Mouse (Mus musculus) liver, embryonic 15.5 days (tissue): Measurements from ENCODE around the gene Gadd45b. TPM values are rescaled to one million over a fixed set of nuclear protein-coding genes. Genes with fewer than 3 reads are reported as not detected.

Source experiments
- ATAC-seq: fragments of 200-750 bp; cut with Nextera tagmentation; 2 replicates; pipeline ENCODE4 v1.8.0; 2017; ENCODE audit warnings: moderate number of reproducible peaks, mild to moderate bottlenecking, moderate library complexity; ENCODE audit not compliant: insufficient read depth
- H3K27ac ChIP-seq: fragments of 300-500 bp; sonication (generic); replicated peaks from 2 replicates; pipeline ENCODE4 v1.5.1; 2015; ENCODE audit warnings: mild to moderate bottlenecking, inconsistent platforms
- H3K27me3 ChIP-seq: fragments of 300-500 bp; sonication (generic); 2 replicates; pipeline ENCODE4 v1.6.1; 2015; ENCODE audit warnings: mild to moderate bottlenecking, inconsistent platforms
- H3K36me3 ChIP-seq: fragments of 300-500 bp; sonication (generic); replicated peaks from 2 replicates; pipeline ENCODE4 v1.6.1; 2015; ENCODE audit warnings: moderate library complexity, mild to moderate bottlenecking, inconsistent platforms
- H3K4me1 ChIP-seq: fragments of 300-500 bp; sonication (generic); replicated peaks from 2 replicates; pipeline ENCODE4 v1.6.1; 2015; ENCODE audit warnings: inconsistent platforms
- H3K4me2 ChIP-seq: fragments of 300-500 bp; sonication (generic); 2 replicates; pipeline ENCODE4 v1.6.1; 2015; ENCODE audit warnings: moderate library complexity, mild to moderate bottlenecking, inconsistent platforms
- H3K4me3 ChIP-seq: fragments of 300-500 bp; sonication (generic); replicated peaks from 2 replicates; pipeline ENCODE4 v1.5.1; 2015; ENCODE audit warnings: mild to moderate bottlenecking, inconsistent platforms
- H3K9ac ChIP-seq: fragments of 300-500 bp; sonication (generic); 2 replicates; pipeline ENCODE4 v1.6.1; 2015; ENCODE audit warnings: moderate library complexity, mild to moderate bottlenecking, inconsistent platforms
- H3K9me3 ChIP-seq: fragments of 300-500 bp; sonication (generic); replicated peaks from 2 replicates; pipeline ENCODE4 v1.6.1; 2016; ENCODE audit warnings: inconsistent platforms
- WGBS: fragments of 180-500 bp; shearing (Covaris S2); methylation state at CpG from one replicate; pipeline ENCODE4 v1.1.7; 2015; ENCODE audit warnings: mixed read lengths; ENCODE audit not compliant: insufficient replicate concordance; 5-methylcytosine and 5-hydroxymethylcytosine counted together
- polyA plus RNA-seq: library from polyadenylated mRNA; unstranded; fragments of >200 nt; fragmentation: Nextera tagmentation; extraction: Ambion mirVana; gene quantifications from 2 replicates; pipeline ENCODE4 v1.2.1, GENCODE M21; 2015

The Gadd45b gene
- polyA plus RNA-seq, 1 experiment from 2014 or later: 4.0 TPM

DNA sequence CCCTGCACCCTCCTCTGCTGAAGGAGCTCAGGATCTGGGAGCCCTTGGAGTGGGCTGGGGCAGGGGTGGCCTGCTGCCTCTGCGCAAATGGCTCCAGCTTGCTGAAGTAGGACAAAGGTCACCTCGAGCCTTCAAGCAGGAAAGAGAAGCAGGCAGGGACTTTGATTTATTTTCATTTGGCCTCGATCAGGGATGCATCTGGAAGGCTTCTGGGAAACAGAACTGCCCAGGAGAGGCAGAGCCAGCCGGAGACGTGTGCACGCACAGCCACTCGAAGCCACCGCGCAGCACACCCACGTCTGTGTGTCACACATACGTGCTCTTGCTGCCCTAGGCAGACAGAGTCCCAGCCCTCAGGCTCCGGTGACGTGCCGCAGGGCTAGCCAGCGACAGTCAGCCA is 41.7 kb downstream of the Gadd45b start:
- no peak overlapping the region for H3K9ac ChIP-seq
- no peak overlapping the region for H3K4me2 ChIP-seq
- H3K4me3 ChIP-seq: no peak overlapping the region
- no peak overlapping the region for H3K27ac ChIP-seq
- no peak for ATAC-seq
- no peaks in the 10 kb centered on the region for H3K9me3 ChIP-seq
- H3K27me3 ChIP-seq: no peaks in the 10 kb centered on the region
- 69% methylated on average over 15 of the region's 15 CpGs for WGBS
- no peaks in the 10 kb centered on the region for H3K36me3 ChIP-seq
- H3K4me1 ChIP-seq: peaks cover 23% of the 10 kb centered on the region

DNA sequence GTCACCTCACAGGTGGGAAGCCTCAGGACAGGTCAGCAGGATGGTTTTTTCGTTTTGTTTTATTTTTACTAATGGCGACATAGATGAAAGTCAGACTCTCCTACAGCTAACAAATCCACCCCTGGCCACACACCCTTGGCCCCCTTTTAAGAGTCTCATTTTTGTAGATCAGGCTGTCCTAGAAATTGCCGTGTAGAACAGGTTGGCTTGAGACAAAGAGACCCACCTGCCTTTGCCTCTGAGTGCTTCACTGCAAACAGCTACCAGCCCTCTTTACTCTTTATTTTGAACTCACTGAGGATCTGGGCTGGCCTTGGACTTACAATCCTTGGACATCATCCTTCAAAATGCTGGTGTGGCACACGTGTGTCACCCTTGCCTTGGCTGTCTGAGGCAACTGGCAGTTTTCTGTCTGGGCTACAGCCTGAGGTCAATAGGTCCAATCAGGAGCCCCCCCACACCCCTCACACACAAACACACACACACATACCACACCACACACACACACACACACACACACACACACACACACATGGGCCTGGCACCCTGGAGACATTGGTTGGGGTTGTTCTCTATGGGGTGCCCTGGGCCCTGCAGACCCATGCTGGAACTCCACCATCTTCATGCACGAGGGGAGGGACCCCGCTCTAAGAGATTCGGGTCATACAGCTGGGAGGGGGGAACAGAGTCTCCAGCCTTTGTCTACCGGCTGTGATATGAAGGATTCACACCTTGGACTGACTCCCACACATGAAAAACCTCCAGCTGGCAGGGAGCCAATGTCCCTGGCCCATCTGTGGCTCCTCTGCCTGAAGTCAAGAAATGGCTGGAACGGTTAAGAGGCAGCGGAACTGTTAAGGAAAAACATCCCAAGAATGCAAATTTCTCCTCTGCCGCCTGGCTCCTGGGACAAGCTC is 42.5 kb downstream of the Gadd45b start:
- peaks cover 19% of the 10 kb centered on the region for H3K4me1 ChIP-seq
- no peaks in the 10 kb centered on the region for H3K27me3 ChIP-seq
- no peak for ATAC-seq
- H3K4me3 ChIP-seq: no peak overlapping the region
- no peaks in the 10 kb centered on the region for H3K9me3 ChIP-seq
- H3K27ac ChIP-seq: no peak overlapping the region
- 53% methylated on average over 11 of the region's 11 CpGs for WGBS
- no peak overlapping the region for H3K9ac ChIP-seq
- H3K4me2 ChIP-seq: no peak overlapping the region
- H3K36me3 ChIP-seq: no peaks in the 10 kb centered on the region

DNA sequence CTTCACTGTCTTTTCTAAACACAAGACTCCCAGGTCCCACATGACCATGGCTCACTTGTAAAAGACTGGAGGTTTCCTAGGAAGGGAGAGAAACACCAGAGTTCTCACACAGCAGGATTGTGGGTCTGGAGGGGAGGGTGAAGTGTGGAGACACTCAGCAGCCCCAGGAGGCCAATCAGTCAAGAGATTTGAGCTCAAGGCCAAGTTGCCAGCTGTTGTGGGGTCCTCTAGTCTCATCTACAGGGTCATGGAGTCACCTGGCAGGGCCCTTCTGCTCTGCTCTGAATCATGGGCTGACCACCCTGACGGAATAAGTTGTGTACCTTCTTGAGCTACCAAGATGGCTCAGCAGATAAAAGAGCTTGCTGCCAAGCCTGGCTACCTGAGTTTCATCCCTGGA is 43.8 kb downstream of the Gadd45b start:
- no peak overlapping the region for H3K4me2 ChIP-seq
- WGBS: 40% methylated on average over 1 of the region's 1 CpGs
- no peak overlapping the region for H3K9ac ChIP-seq
- H3K27me3 ChIP-seq: no peaks in the 10 kb centered on the region
- H3K9me3 ChIP-seq: no peaks in the 10 kb centered on the region
- ATAC-seq: no peak
- peaks cover 16% of the 10 kb centered on the region for H3K4me1 ChIP-seq
- H3K27ac ChIP-seq: no peak overlapping the region
- no peaks in the 10 kb centered on the region for H3K36me3 ChIP-seq
- H3K4me3 ChIP-seq: no peak overlapping the region

DNA sequence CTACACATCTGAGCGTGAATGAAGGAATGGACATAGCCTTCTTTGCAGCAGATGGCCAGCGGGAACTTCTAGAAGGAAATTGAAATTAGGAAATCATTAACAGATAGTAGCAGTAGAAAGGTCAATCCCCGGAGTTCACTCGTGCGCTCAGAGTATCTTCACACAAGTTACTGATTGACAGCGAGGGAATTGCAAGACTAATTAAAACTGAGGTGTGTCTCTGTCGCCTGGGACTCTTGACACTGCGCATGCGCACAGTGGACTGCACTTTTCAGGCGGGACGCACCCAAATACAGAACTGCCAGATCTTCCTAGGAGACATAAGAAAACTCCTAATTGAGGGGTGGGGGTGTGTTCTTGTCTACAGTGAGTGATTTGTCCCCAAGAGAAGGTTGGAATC is 45.6 kb downstream of the Gadd45b start:
- Histone ChIP-seq H3K27ac (no peak overlapping the region), H3K4me3 (no peak overlapping the region), H3K4me2 (no peak overlapping the region), H3K36me3 (no peaks in the 10 kb centered on the region), H3K9ac (no peak overlapping the region), H3K4me1 (peaks cover 16% of the 10 kb centered on the region), H3K27me3 (no peaks in the 10 kb centered on the region), H3K9me3 (no peaks in the 10 kb centered on the region)
- WGBS: 66% methylated on average over 11 of the region's 11 CpGs
- no peak for ATAC-seq

DNA sequence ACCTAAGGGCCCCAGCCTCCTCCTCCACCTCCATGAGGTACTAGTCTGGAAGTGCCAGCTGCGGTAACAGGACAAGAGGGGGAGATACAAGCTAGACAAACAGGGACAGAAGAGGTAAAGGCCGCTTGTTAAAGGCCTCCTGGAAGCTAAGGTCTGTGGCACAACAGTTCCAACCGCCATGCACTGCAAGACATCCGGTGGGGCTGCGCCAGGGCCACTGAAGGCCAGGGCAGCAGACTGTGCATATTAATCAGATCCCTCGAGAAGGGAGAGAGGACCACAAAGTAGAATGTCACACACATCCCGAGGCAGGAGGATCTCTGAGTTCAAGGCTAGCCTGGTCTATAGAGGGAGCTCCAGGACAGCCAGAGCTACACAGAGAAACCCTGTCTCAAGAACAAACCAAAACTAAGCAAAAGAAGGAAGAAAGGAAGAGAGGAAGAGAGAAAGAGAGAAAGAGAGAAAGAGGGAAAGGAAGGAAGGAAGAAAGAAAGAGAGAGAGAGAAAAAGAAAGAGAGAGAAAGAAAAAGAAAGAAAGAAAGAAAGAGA is 51.8 kb downstream of the Gadd45b start:
- Histone ChIP-seq H3K36me3 (no peaks in the 10 kb centered on the region), H3K4me2 (no peak overlapping the region), H3K9me3 (no peaks in the 10 kb centered on the region), H3K4me1 (peaks cover 15% of the 10 kb centered on the region), H3K9ac (no peak overlapping the region), H3K27me3 (peaks cover 36% of the 10 kb centered on the region), H3K4me3 (no peak overlapping the region), H3K27ac (no peak overlapping the region)
- no peak for ATAC-seq
- WGBS: 46% methylated on average over 7 of the region's 7 CpGs

Other genes starting within 250 kb of the Gadd45b start
- gene Mob3a, start 228.1 kb upstream of the Gadd45b start, polyA plus RNA-seq: 28.0 and 31.6 TPM in 2 replicates
- gene Izumo4, start 227.9 kb upstream of the Gadd45b start, polyA plus RNA-seq: 7.1 and 8.1 TPM in 2 replicates
- gene Ap3d1, start 187.8 kb upstream of the Gadd45b start, polyA plus RNA-seq: 20.2 and 21.8 TPM in 2 replicates
- 8.1 and 9.3 TPM in 2 replicates for gene Dot1l, start 174.9 kb upstream of the Gadd45b start, polyA plus RNA-seq
- 31.3 and 32.8 TPM in 2 replicates for gene Sf3a2, start 131.9 kb upstream of the Gadd45b start, polyA plus RNA-seq
- gene Plekhj1, start 131.4 kb upstream of the Gadd45b start, polyA plus RNA-seq: 73.6 and 83.0 TPM in 2 replicates
- 0.10 and 0.12 TPM in 2 replicates for gene Amh, start 124.8 kb upstream of the Gadd45b start, polyA plus RNA-seq
- 0.97 and 1.3 TPM in 2 replicates for gene Jsrp1, start 116.6 kb upstream of the Gadd45b start, polyA plus RNA-seq
- 1,470 and 1,719 TPM in 2 replicates for gene Oaz1, start 103.4 kb upstream of the Gadd45b start, polyA plus RNA-seq
- gene Lingo3, start 86.0 kb upstream of the Gadd45b start, polyA plus RNA-seq: not detected in 2 replicates
- gene Lsm7, start 74.9 kb upstream of the Gadd45b start, polyA plus RNA-seq: 115 TPM in 2 replicates
- 63.9 and 69.6 TPM in 2 replicates for gene Sppl2b, start 74.8 kb upstream of the Gadd45b start, polyA plus RNA-seq
- 0.05 TPM in 1 of 2 replicates, not detected in the other for gene Tmprss9, start 58.2 kb upstream of the Gadd45b start, polyA plus RNA-seq
- 163 and 165 TPM in 2 replicates for gene Timm13, start 29.1 kb upstream of the Gadd45b start, polyA plus RNA-seq
- gene Lmnb2, start 11.8 kb upstream of the Gadd45b start, polyA plus RNA-seq: 11.0 and 12.4 TPM in 2 replicates
- 0.36 and 0.41 TPM in 2 replicates for gene Gng7, start 84.9 kb downstream of the Gadd45b start, polyA plus RNA-seq
- 0.07 TPM in 1 of 2 replicates, not detected in the other for gene Diras1, start 95.6 kb downstream of the Gadd45b start, polyA plus RNA-seq
- gene Slc39a3, start 107.4 kb downstream of the Gadd45b start, polyA plus RNA-seq: 5.6 and 6.5 TPM in 2 replicates
- 57.0 and 62.9 TPM in 2 replicates for gene Sgta, start 130.1 kb downstream of the Gadd45b start, polyA plus RNA-seq
- gene Thop1, start 140.0 kb downstream of the Gadd45b start, polyA plus RNA-seq: 19.4 and 21.1 TPM in 2 replicates
- 32.9 and 36.3 TPM in 2 replicates for gene Creb3l3, start 168.8 kb downstream of the Gadd45b start, polyA plus RNA-seq
- gene Map2k2, start 175.8 kb downstream of the Gadd45b start, polyA plus RNA-seq: 111 and 117 TPM in 2 replicates
- 47.6 and 56.9 TPM in 2 replicates for gene Zbtb7a, start 205.1 kb downstream of the Gadd45b start, polyA plus RNA-seq
- gene Pias4, start 237.8 kb downstream of the Gadd45b start, polyA plus RNA-seq: 26.0 and 32.6 TPM in 2 replicates
- 270 and 306 TPM in 2 replicates for gene Eef2, start 246.6 kb downstream of the Gadd45b start, polyA plus RNA-seq